Mouse (Mus musculus) gastrocnemius, postnatal 10 days (tissue): Measurements from ENCODE around the gene Kcnk5. TPM values are rescaled to one million over a fixed set of nuclear protein-coding genes. Genes with fewer than 3 reads are reported as not detected.

Experiments used
- DNase-seq: peaks from one replicate; pipeline ENCODE4 v3.0.0; 2021; ENCODE audit warnings: mixed read lengths
- long read RNA-seq, 2 experiments: library from polyadenylated mRNA; stranded (forward); transcript quantifications; one replicate each; pipeline ENCODE4 v2.0.0; 2021
- total RNA-seq, 2 experiments: library from RNA; stranded (reverse); gene quantifications; 2 replicates each; pipeline ENCODE4 v1.2.3; 2021

The Kcnk5 gene
- 1 to 10 TPM in 1 of 2 experiments, under 1 TPM in 1; 0.99 to 1.9 TPM for total RNA-seq
- long read RNA-seq, experiment 1, partial matches to known transcripts, result 0 of 4 reads
- long read RNA-seq, experiment 1, other reads (novel, unspliced or antisense), result 1 of 4 reads
- long read RNA-seq, experiment 2, result 0 reads

GRCm38 (mm10) chr14:20181466-20181921 lies at the start of gene Kcnk5:
Kcnk5 (minus strand) TSS chr14:20181809.
- DNase-seq, result peak; percentile 87

GRCm38 (mm10) chr14:20230063-20230491 lies 48.5 kb upstream of the Kcnk5 start:
- DNase-seq, result no peak

- DNase-seq, result no peak
Measured at GRCm38 (mm10) chr14:20229437-20229836, 47.8 kb upstream of the Kcnk5 start.

- no peak for DNase-seq
Measured at GRCm38 (mm10) chr14:20228336-20228735, 46.7 kb upstream of the Kcnk5 start.

GRCm38 (mm10) chr14:20226982-20227381 lies 45.4 kb upstream of the Kcnk5 start:
- no peak for DNase-seq

- DNase-seq, result no peak
Measured at GRCm38 (mm10) chr14:20226488-20226887, 44.9 kb upstream of the Kcnk5 start.

GRCm38 (mm10) chr14:20225525-20225924 lies 43.9 kb upstream of the Kcnk5 start:
- no peak for DNase-seq

GRCm38 (mm10) chr14:20224576-20225218 lies 43.1 kb upstream of the Kcnk5 start:
- DNase-seq, result no peak

- no peak for DNase-seq
Measured at GRCm38 (mm10) chr14:20224163-20224562, 42.6 kb upstream of the Kcnk5 start.

- no peak for DNase-seq
Measured at GRCm38 (mm10) chr14:20223253-20223652, 41.6 kb upstream of the Kcnk5 start.

- DNase-seq, result no peak
Measured at GRCm38 (mm10) chr14:20221083-20221482, 39.5 kb upstream of the Kcnk5 start.

- DNase-seq, result no peak
Measured at GRCm38 (mm10) chr14:20219849-20220248, 38.2 kb upstream of the Kcnk5 start.

- DNase-seq, result no peak
Measured at GRCm38 (mm10) chr14:20217299-20217864, 35.8 kb upstream of the Kcnk5 start.

GRCm38 (mm10) chr14:20216561-20217298 lies 35.1 kb upstream of the Kcnk5 start:
- DNase-seq, result no peak

GRCm38 (mm10) chr14:20215826-20216225 lies 34.2 kb upstream of the Kcnk5 start:
- no peak for DNase-seq

GRCm38 (mm10) chr14:20214125-20214524 lies 32.5 kb upstream of the Kcnk5 start:
- DNase-seq, result no peak

GRCm38 (mm10) chr14:20211754-20212601 lies 30.4 kb upstream of the Kcnk5 start:
- DNase-seq, result no peak

GRCm38 (mm10) chr14:20209926-20210325 lies 28.3 kb upstream of the Kcnk5 start:
- no peak for DNase-seq

GRCm38 (mm10) chr14:20208435-20208834 lies 26.8 kb upstream of the Kcnk5 start:
- no peak for DNase-seq

GRCm38 (mm10) chr14:20205747-20206146 lies 24.1 kb upstream of the Kcnk5 start:
- DNase-seq, result no peak

GRCm38 (mm10) chr14:20203301-20203700 lies 21.7 kb upstream of the Kcnk5 start:
- no peak for DNase-seq

- no peak for DNase-seq
Measured at GRCm38 (mm10) chr14:20202655-20203181, 21.1 kb upstream of the Kcnk5 start.
